Mouse (Mus musculus): ENCODE measurements around the gene Slc12a6. TPM values are rescaled to one million over a fixed set of nuclear protein-coding genes. Genes with fewer than 3 reads are reported as not detected.

Slc12a6 gene
- 90.3 and 136 TPM in 2 replicates for polyA plus RNA-seq (2012; ENCODE audit: insufficient read depth, insufficient read length, low replicate concordance, missing spikeins)

- H3K4me3 ChIP-seq (ENCODE audit: insufficient read depth, low read depth, low read length) = peak within 1 kb of the TSS; percentile 94
- under 1% methylated on average over 83 of the region's 85 CpGs for whole genome bisulfite sequencing
- peak within 1 kb of the TSS; percentile 90 for H3K27ac ChIP-seq (ENCODE audit: insufficient read depth, low read depth, low read length)
- TF ChIP-seq POLR2A (IDR thresholded peaks at IDR 0.05; ENCODE audit: insufficient read depth, low read depth, low read length) (peak; percentile 51), CTCF (IDR thresholded peaks at IDR 0.05; ENCODE audit: insufficient read depth, low read depth, low read length) (no peak)
- H3K4me1 ChIP-seq (ENCODE audit: control insufficient read depth, insufficient read depth, low read length) = 0 out of 2 replicates have a peak, but pooled peaks cover 4% of the 10 kb centered on the region
Observed at GRCm38 (mm10) chr2:112265448-112266241, at the start of gene Slc12a6. TSS of gene Slc12a6 (plus strand) at chr2:112265825.

GRCm38 (mm10) chr2:112215977-112216376, 49.6 kb upstream of the Slc12a6 start:
- Histone ChIP-seq H3K4me3 (ENCODE audit: insufficient read depth, low read depth, low read length) (no peak overlapping the region), H3K4me1 (ENCODE audit: control insufficient read depth, insufficient read depth, low read length) (no peaks in the 10 kb centered on the region), H3K27ac (ENCODE audit: insufficient read depth, low read depth, low read length) (no peak overlapping the region)
- no peak for TF ChIP-seq CTCF (IDR thresholded peaks at IDR 0.05; ENCODE audit: insufficient read depth, low read depth, low read length)
- no peak for TF ChIP-seq POLR2A (IDR thresholded peaks at IDR 0.05; ENCODE audit: insufficient read depth, low read depth, low read length)
- WGBS = 8% methylated on average over 1 of the region's 1 CpGs

- H3K27ac ChIP-seq (ENCODE audit: insufficient read depth, low read depth, low read length) = no peak overlapping the region
- no peak overlapping the region for H3K4me3 ChIP-seq (ENCODE audit: insufficient read depth, low read depth, low read length)
- WGBS = 78% methylated on average over 6 of the region's 6 CpGs
- TF ChIP-seq POLR2A (IDR thresholded peaks at IDR 0.05; ENCODE audit: insufficient read depth, low read depth, low read length) (no peak), CTCF (IDR thresholded peaks at IDR 0.05; ENCODE audit: insufficient read depth, low read depth, low read length) (no peak)
- H3K4me1 ChIP-seq (ENCODE audit: control insufficient read depth, insufficient read depth, low read length) = no peaks in the 10 kb centered on the region
Observed at GRCm38 (mm10) chr2:112217614-112218013, 48.0 kb upstream of the Slc12a6 start.

GRCm38 (mm10) chr2:112220880-112221279, 44.7 kb upstream of the Slc12a6 start:
- Histone ChIP-seq H3K4me3 (ENCODE audit: insufficient read depth, low read depth, low read length) (no peak overlapping the region), H3K27ac (ENCODE audit: insufficient read depth, low read depth, low read length) (no peak overlapping the region), H3K4me1 (ENCODE audit: control insufficient read depth, insufficient read depth, low read length) (peaks cover 3% of the 10 kb centered on the region)
- 75% methylated on average over 5 of the region's 5 CpGs for WGBS
- no peak for TF ChIP-seq CTCF (IDR thresholded peaks at IDR 0.05; ENCODE audit: insufficient read depth, low read depth, low read length)
- TF ChIP-seq POLR2A (IDR thresholded peaks at IDR 0.05; ENCODE audit: insufficient read depth, low read depth, low read length) = no peak

- no peak overlapping the region for H3K27ac ChIP-seq (ENCODE audit: insufficient read depth, low read depth, low read length)
- TF ChIP-seq CTCF (IDR thresholded peaks at IDR 0.05; ENCODE audit: insufficient read depth, low read depth, low read length) (no peak), POLR2A (IDR thresholded peaks at IDR 0.05; ENCODE audit: insufficient read depth, low read depth, low read length) (no peak)
- H3K4me1 ChIP-seq (ENCODE audit: control insufficient read depth, insufficient read depth, low read length) = peaks cover 3% of the 10 kb centered on the region
- H3K4me3 ChIP-seq (ENCODE audit: insufficient read depth, low read depth, low read length) = no peak overlapping the region
- WGBS = 67% methylated on average over 5 of the region's 5 CpGs
Observed at GRCm38 (mm10) chr2:112222607-112223006, 43.0 kb upstream of the Slc12a6 start.

- H3K4me3 ChIP-seq (ENCODE audit: insufficient read depth, low read depth, low read length) = no peak overlapping the region
- 25% methylated on average over 4 of the region's 4 CpGs for WGBS
- peak overlapping the region; percentile 97 for H3K27ac ChIP-seq (ENCODE audit: insufficient read depth, low read depth, low read length)
- TF ChIP-seq CTCF (IDR thresholded peaks at IDR 0.05; ENCODE audit: insufficient read depth, low read depth, low read length) (no peak), POLR2A (IDR thresholded peaks at IDR 0.05; ENCODE audit: insufficient read depth, low read depth, low read length) (no peak)
- H3K4me1 ChIP-seq (ENCODE audit: control insufficient read depth, insufficient read depth, low read length) = peaks cover 3% of the 10 kb centered on the region
Observed at GRCm38 (mm10) chr2:112224356-112224755, 41.3 kb upstream of the Slc12a6 start.

- Histone ChIP-seq H3K27ac (ENCODE audit: insufficient read depth, low read depth, low read length) (no peak overlapping the region), H3K4me1 (ENCODE audit: control insufficient read depth, insufficient read depth, low read length) (peaks cover 4% of the 10 kb centered on the region), H3K4me3 (ENCODE audit: insufficient read depth, low read depth, low read length) (no peak overlapping the region)
- TF ChIP-seq CTCF (IDR thresholded peaks at IDR 0.05; ENCODE audit: insufficient read depth, low read depth, low read length) = no peak
- WGBS = 94% methylated on average over 1 of the region's 1 CpGs
Observed at GRCm38 (mm10) chr2:112232623-112233022, 33.0 kb upstream of the Slc12a6 start.

GRCm38 (mm10) chr2:112236620-112237019, 29.0 kb upstream of the Slc12a6 start:
- H3K4me1 ChIP-seq (ENCODE audit: control insufficient read depth, insufficient read depth, low read length) = peaks cover 6% of the 10 kb centered on the region
- TF ChIP-seq CTCF (IDR thresholded peaks at IDR 0.05; ENCODE audit: insufficient read depth, low read depth, low read length) (no peak), POLR2A (IDR thresholded peaks at IDR 0.05; ENCODE audit: insufficient read depth, low read depth, low read length) (no peak)
- 83% methylated on average over 2 of the region's 2 CpGs for WGBS
- no peak overlapping the region for H3K4me3 ChIP-seq (ENCODE audit: insufficient read depth, low read depth, low read length)
- H3K27ac ChIP-seq (ENCODE audit: insufficient read depth, low read depth, low read length) = no peak overlapping the region

- no peak for TF ChIP-seq POLR2A (IDR thresholded peaks at IDR 0.05; ENCODE audit: insufficient read depth, low read depth, low read length)
- no peak for TF ChIP-seq CTCF (IDR thresholded peaks at IDR 0.05; ENCODE audit: insufficient read depth, low read depth, low read length)
- no peak overlapping the region for H3K27ac ChIP-seq (ENCODE audit: insufficient read depth, low read depth, low read length)
- peaks cover 9% of the 10 kb centered on the region for H3K4me1 ChIP-seq (ENCODE audit: control insufficient read depth, insufficient read depth, low read length)
- no peak overlapping the region for H3K4me3 ChIP-seq (ENCODE audit: insufficient read depth, low read depth, low read length)
- 14% methylated on average over 4 of the region's 4 CpGs for WGBS
Observed at GRCm38 (mm10) chr2:112238006-112238405, 27.6 kb upstream of the Slc12a6 start.
